Mouse (Mus musculus) MEL (cell line): ENCODE results near the gene Inpp5d.

Experiments
- BHLHE40 ChIP-seq: IDR thresholded peaks from 2 replicates; pipeline ENCODE4 v1.6.1; 2012; ENCODE audit warnings: low read depth, mild to moderate bottlenecking, inconsistent platforms, low read length, improper control_type of control experiment, borderline replicate concordance
- CHD1 ChIP-seq: IDR thresholded peaks from 2 replicates; pipeline ENCODE4 v1.6.1; 2012; ENCODE audit warnings: low read depth, mild to moderate bottlenecking, inconsistent platforms, low read length, improper control_type of control experiment
- CTCF ChIP-seq, 3 experiments: IDR thresholded peaks in 2 of 3; conservative IDR thresholded peaks in 1 of 3; 2 replicates each; pipeline ENCODE4 v1.5.1; 2011 to 2012; ENCODE audit warnings: low read length in 3 of 3, low read depth in 2 of 3, mild to moderate bottlenecking in 2 of 3, improper control_type of control experiment in 1 of 3, inconsistent platforms in 1 of 3, mixed read lengths in 1 of 3, moderate library complexity in 1 of 3; ENCODE audit not compliant: control insufficient read depth in 1 of 3, insufficient read depth in 1 of 3, poor library complexity in 1 of 3, severe bottlenecking in 1 of 3
- E2F4 ChIP-seq: IDR thresholded peaks from 2 replicates; pipeline ENCODE4 v1.6.1; 2011; ENCODE audit warnings: low read depth, low read length, improper control_type of control experiment, borderline replicate concordance
- ELF1 ChIP-seq: IDR thresholded peaks from 2 replicates; pipeline ENCODE4 v1.6.1; 2014; ENCODE audit warnings: low read depth, mild to moderate bottlenecking, inconsistent platforms, low read length, improper control_type of control experiment, moderate library complexity
- EP300 ChIP-seq, 2 experiments: IDR thresholded peaks; 2 replicates each; pipeline ENCODE4 v1.6.1; 2011; ENCODE audit warnings: improper control_type of control experiment in 2 of 2, low read length in 2 of 2, low read depth in 1 of 2, mild to moderate bottlenecking in 1 of 2
- MXI1 ChIP-seq: IDR thresholded peaks from 2 replicates; pipeline ENCODE4 v1.6.1; 2011; ENCODE audit warnings: mild to moderate bottlenecking, low read depth, low read length, improper control_type of control experiment
- NELFE ChIP-seq: IDR thresholded peaks from 2 replicates; pipeline ENCODE4 v1.6.1; 2011; ENCODE audit warnings: low read depth, low read length, improper control_type of control experiment
- POLR2A ChIP-seq, 2 experiments: IDR thresholded peaks; 2 replicates each; pipeline ENCODE4 v1.6.1; 2011 to 2012; ENCODE audit warnings: low read length in 2 of 2, mild to moderate bottlenecking in 2 of 2, control low read depth in 1 of 2, improper control_type of control experiment in 1 of 2, low read depth in 1 of 2, moderate library complexity in 1 of 2; ENCODE audit not compliant: control insufficient read depth in 1 of 2, insufficient read depth in 1 of 2, poor library complexity in 1 of 2
- TAL1 ChIP-seq: IDR thresholded peaks from 2 replicates; pipeline ENCODE4 v1.6.1; 2012; ENCODE audit warnings: mild to moderate bottlenecking, inconsistent platforms, low read length, moderate library complexity, mixed read lengths
- ZMIZ1 ChIP-seq: IDR thresholded peaks from 2 replicates; pipeline ENCODE4 v1.6.1; 2012; ENCODE audit warnings: low read depth, mild to moderate bottlenecking, inconsistent platforms, low read length, improper control_type of control experiment, moderate library complexity

- TF ChIP-seq CTCF (IDR thresholded peaks at IDR 0.05 in 2 of 3, conservative IDR thresholded peaks at IDR 0.05 in 1 of 3; ENCODE audit: control insufficient read depth in 1 of 3, insufficient read depth in 1 of 3, low read depth in 2 of 3, low read length in 3 of 3, poor library complexity in 1 of 3, severe bottlenecking in 1 of 3) (no peak), EP300 (IDR thresholded peaks at IDR 0.05; ENCODE audit: low read depth in 1 of 2, low read length in 2 of 2) (peak in 1 of 2 experiments; percentile 13; a peak in 1 of 4 replicates), ELF1 (peak; percentile 92), BHLHE40 (no peak), POLR2A (IDR thresholded peaks at IDR 0.05; ENCODE audit: control insufficient read depth in 1 of 2, insufficient read depth in 1 of 2, low read depth in 1 of 2, low read length in 2 of 2, poor library complexity in 1 of 2) (peak; percentile 77 to 98), MXI1 (peak; percentile 53), ZMIZ1 (peak; percentile 82; the same call in 1 of the 2 replicates), NELFE (peak; percentile 81), CHD1 (no peak), TAL1 (no peak), E2F4 (no peak)
Observed at GRCm38 (mm10) chr1:87620211-87620668, at the start of gene Inpp5d.
